In the genomic region with DNA sequence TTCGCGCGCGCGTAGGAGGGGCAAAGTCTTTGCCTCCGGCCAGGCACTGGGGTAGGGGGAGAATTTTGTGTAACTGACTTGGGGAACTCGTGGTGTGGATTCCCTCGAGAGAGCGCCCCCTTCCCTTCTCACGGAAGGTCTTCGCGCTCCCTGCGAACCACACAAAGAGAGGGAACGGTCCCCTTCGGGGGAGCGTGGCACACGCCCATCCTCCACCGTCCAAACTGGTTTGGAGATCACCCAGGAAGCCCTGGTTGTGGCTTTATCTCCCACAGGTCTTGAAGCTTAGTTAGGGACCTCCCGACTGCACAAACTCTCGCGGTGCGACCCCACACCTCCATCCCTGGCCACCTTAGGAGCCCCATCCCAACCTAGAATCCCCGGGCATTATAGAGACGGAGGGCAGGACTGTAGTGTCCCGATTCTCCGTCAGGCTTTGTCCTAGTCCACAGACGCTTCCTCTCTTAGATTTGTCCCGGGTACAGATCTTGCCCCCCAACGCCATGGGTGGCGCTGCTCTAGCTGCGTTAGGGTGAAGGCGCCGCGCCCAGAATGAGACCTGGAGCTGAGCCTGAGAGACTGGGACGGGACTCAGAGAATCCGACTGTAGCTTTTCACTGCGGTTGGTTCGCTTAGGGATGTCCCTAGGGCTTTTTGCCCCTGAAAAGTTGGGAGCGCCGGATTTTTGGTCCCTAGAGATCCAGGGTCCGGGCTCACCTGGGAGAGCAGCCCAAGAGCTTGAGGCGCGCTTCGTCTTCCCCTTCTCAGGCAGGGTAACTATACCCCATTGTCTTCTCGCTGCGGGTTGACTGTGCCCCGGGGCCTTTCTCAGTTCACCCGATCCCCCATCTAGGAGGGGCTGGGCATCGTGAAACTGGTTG, we compare ENCODE assay signal across 8 mouse cellular contexts. TPM values are rescaled to one million over a fixed set of nuclear protein-coding genes. Genes with fewer than 3 reads are reported as not detected.
DNase-seq lines count a peak whose midpoint lies in the region; ATAC-seq lines count a peak whose summit lies in the region.

No protein-coding gene starts in this region.

- peak overlapping the region; percentile 99 for H3K4me2 ChIP-seq in heart, embryonic 15.5 days

- under 1% methylated on average over 49 of the region's 49 CpGs for WGBS in embryonic facial prominence, embryonic 10.5 days
- WGBS in heart, embryonic 15.5 days: under 1% methylated on average over 49 of the region's 49 CpGs

- H3K4me3 ChIP-seq in embryonic facial prominence, embryonic 10.5 days: peak overlapping the region; percentile 87
- peak overlapping the region; percentile 75 for H3K4me3 ChIP-seq in heart, embryonic 15.5 days

- DNase-seq in right cerebral cortex, postnatal 10 days (ENCODE audit: low spot score in 2 of 2): peak; percentile 59 to 68
- DNase-seq in right cerebral cortex, postnatal 25 days: no peak
- peak; percentile 73 for DNase-seq in embryonic facial prominence, embryonic 10.5 days (ENCODE audit: low spot score)
- peak; percentile 49 to 69 for DNase-seq in kidney, postnatal 36 days
- peak; percentile 68 to 73 for DNase-seq in spleen, postnatal 36 days (ENCODE audit: low spot score in 2 of 2)
- no peak for DNase-seq in layer of hippocampus, adult 8-10 months (ENCODE audit: low spot score in 2 of 2)

- peak; percentile 36 for ATAC-seq in heart, embryonic 15.5 days (replicated peaks; ENCODE audit: insufficient number of reproducible peaks, insufficient read depth, low FRiP score, low read depth)
- peak; percentile 32 for ATAC-seq in megakaryocyte-erythroid progenitor cell, adult 5-6 weeks (replicated peaks; ENCODE audit: low FRiP score, low TSS enrichment, poor library complexity, severe bottlenecking)

- H3K27ac ChIP-seq in embryonic facial prominence, embryonic 10.5 days (replicated peaks): peak overlapping the region; percentile 98
- peak overlapping the region; percentile 90 for H3K27ac ChIP-seq in heart, embryonic 15.5 days

- peaks cover 21% of the 10 kb centered on the region for H3K4me1 ChIP-seq in embryonic facial prominence, embryonic 10.5 days
- H3K4me1 ChIP-seq in heart, embryonic 15.5 days (replicated peaks): peaks cover 21% of the 10 kb centered on the region

- peaks cover 35% of the 10 kb centered on the region for H3K36me3 ChIP-seq in embryonic facial prominence, embryonic 10.5 days (replicated peaks)
- no peaks in the 10 kb centered on the region; the same call in 1 of the 2 replicates for H3K36me3 ChIP-seq in heart, embryonic 15.5 days

- H3K27me3 ChIP-seq in embryonic facial prominence, embryonic 10.5 days (replicated peaks; ENCODE audit: low read depth, poor library complexity, severe bottlenecking): peaks cover 15% of the 10 kb centered on the region
- H3K27me3 ChIP-seq in heart, embryonic 15.5 days: no peaks in the 10 kb centered on the region

- no peaks in the 10 kb centered on the region for H3K9me3 ChIP-seq in embryonic facial prominence, embryonic 10.5 days
- no peaks in the 10 kb centered on the region for H3K9me3 ChIP-seq in heart, embryonic 15.5 days (replicated peaks)

- H3K9ac ChIP-seq in heart, embryonic 15.5 days: peak overlapping the region; percentile 74

RNA-seq across cellular contexts. Expression of a gene that starts 1.5 kb away (rescaled TPM):
- polyA plus RNA-seq in embryonic facial prominence, embryonic 10.5 days (2016; fragmentation: Nextera tagmentation; extraction: Ambion mirVana): 362 and 367 TPM in 2 replicates
- polyA plus RNA-seq in heart, embryonic 15.5 days (2015; fragmentation: Nextera tagmentation; extraction: Ambion mirVana): 80.1 and 102 TPM in 2 replicates
- 709 and 802 TPM in 2 replicates for total RNA-seq in megakaryocyte-erythroid progenitor cell, adult 5-6 weeks (2014; fragmentation: Nextera tagmentation)
- 576 and 796 TPM in 2 replicates for total RNA-seq in megakaryocyte-erythroid progenitor cell, adult 5-6 weeks (2017)
- total RNA-seq in layer of hippocampus, adult 8-10 months (2022): 10 to 100 TPM in 3 of 4 experiments, 1 to 10 TPM in 1; 7.3 to 13.6 (median 12.1) TPM

RNA-seq across cellular contexts. Expression of a gene that starts 38.8 kb away (rescaled TPM):
- polyA plus RNA-seq in embryonic facial prominence, embryonic 10.5 days (2016; fragmentation: Nextera tagmentation; extraction: Ambion mirVana): 60.1 and 66.2 TPM in 2 replicates
- polyA plus RNA-seq in heart, embryonic 15.5 days (2015; fragmentation: Nextera tagmentation; extraction: Ambion mirVana): 80.8 and 95.5 TPM in 2 replicates
- 47.8 and 55.4 TPM in 2 replicates for total RNA-seq in megakaryocyte-erythroid progenitor cell, adult 5-6 weeks (2014; fragmentation: Nextera tagmentation)
- total RNA-seq in megakaryocyte-erythroid progenitor cell, adult 5-6 weeks (2017): 91.0 and 96.9 TPM in 2 replicates
- 10 to 100 TPM; 33.9 to 44.5 (median 41.1) TPM for total RNA-seq in layer of hippocampus, adult 8-10 months (2022)

RNA-seq across cellular contexts. Expression of a gene that starts 55.7 kb away (rescaled TPM):
- polyA plus RNA-seq in embryonic facial prominence, embryonic 10.5 days (2016; fragmentation: Nextera tagmentation; extraction: Ambion mirVana): 13.9 and 14.3 TPM in 2 replicates
- polyA plus RNA-seq in heart, embryonic 15.5 days (2015; fragmentation: Nextera tagmentation; extraction: Ambion mirVana): 16.0 and 16.5 TPM in 2 replicates
- total RNA-seq in megakaryocyte-erythroid progenitor cell, adult 5-6 weeks (2014; fragmentation: Nextera tagmentation): 2.2 and 7.6 TPM in 2 replicates
- 3.0 and 41.1 TPM in 2 replicates for total RNA-seq in megakaryocyte-erythroid progenitor cell, adult 5-6 weeks (2017)
- total RNA-seq in layer of hippocampus, adult 8-10 months (2022): 10 to 100 TPM in 2 of 4 experiments, 1 to 10 TPM in 2; 6.6 to 17.1 (median 11.8) TPM

Comparison
In these comparisons a context has a peak if more than half of its experiments do, and no peak if none do; other contexts are left out.
1. DNase-seq: peak in right cerebral cortex, postnatal 10 days (2 of 2), embryonic facial prominence, embryonic 10.5 days (single experiment), kidney, postnatal 36 days (2 of 2) and spleen, postnatal 36 days (2 of 2); none in right cerebral cortex, postnatal 25 days (single experiment) and layer of hippocampus, adult 8-10 months (0 of 2).
2. RNA of a gene that starts 1.5 kb away (total RNA-seq): 576 to 802 TPM in megakaryocyte-erythroid progenitor cell, adult 5-6 weeks; 7.3 to 13.6 TPM in layer of hippocampus, adult 8-10 months; every median in the first group is over 10 times any median in the second.